Mouse (Mus musculus) E14TG2a.4 (cell line): ENCODE results near the gene Ppdpf.
A peak's percentile ranks its signal among the peaks of the same experiment; 100 is the strongest.

ENCODE experiments used
- H3K27me3 ChIP-seq: 2 replicates; pipeline ENCODE4 v1.6.1; 2014; ENCODE audit warnings: low read length, control low read depth; ENCODE audit not compliant: insufficient read depth
- H3K36me3 ChIP-seq: 2 replicates; pipeline ENCODE4 v1.6.1; 2014; ENCODE audit warnings: low read length, control low read depth; ENCODE audit not compliant: insufficient read depth
- H3K4me1 ChIP-seq: replicated peaks from 2 replicates; pipeline ENCODE4 v1.6.1; 2014; ENCODE audit warnings: low read depth, low read length, control low read depth
- H3K4me3 ChIP-seq: replicated peaks from 2 replicates; pipeline ENCODE4 v1.5.1; 2014; ENCODE audit warnings: mild to moderate bottlenecking, low read length
- H3K9me3 ChIP-seq: 2 replicates; pipeline ENCODE4 v1.6.1; 2014; ENCODE audit warnings: low read length, control low read depth
- CTCF ChIP-seq: conservative IDR thresholded peaks from 2 replicates; pipeline ENCODE4 v1.5.1; 2014; ENCODE audit warnings: low read length
- NANOG ChIP-seq: IDR thresholded peaks from 2 replicates; pipeline ENCODE4 v1.6.1; 2014; ENCODE audit warnings: borderline replicate concordance, low read length, mixed read lengths
- POU5F1 ChIP-seq: IDR thresholded peaks from 2 replicates; pipeline ENCODE4 v1.6.1; 2014; ENCODE audit warnings: low read length, borderline replicate concordance

Gene Ppdpf

GRCm38 (mm10) chr2:181156248-181157121 is 30.6 kb upstream of the Ppdpf start, which contains the start of gene Eef1a2:
Eef1a2 (minus strand) TSS chr2:181157014.
- H3K27me3 ChIP-seq: peaks cover 66% of the 10 kb centered on the region
- peaks cover 25% of the 10 kb centered on the region for H3K4me1 ChIP-seq
- peak within 1 kb of the TSS; percentile 79 for H3K4me3 ChIP-seq
- H3K9me3 ChIP-seq: no peaks in the 10 kb centered on the region
- TF ChIP-seq NANOG (no peak), CTCF (no peak), POU5F1 (no peak)
- no peaks in the 10 kb centered on the region for H3K36me3 ChIP-seq

GRCm38 (mm10) chr2:181157180-181157579 is 29.9 kb upstream of the Ppdpf start:
- peaks cover 25% of the 10 kb centered on the region for H3K4me1 ChIP-seq
- H3K4me3 ChIP-seq: peak overlapping the region; percentile 79
- peaks cover 60% of the 10 kb centered on the region for H3K27me3 ChIP-seq
- TF ChIP-seq CTCF (no peak), POU5F1 (no peak), NANOG (no peak)
- H3K36me3 ChIP-seq: no peaks in the 10 kb centered on the region
- H3K9me3 ChIP-seq: no peaks in the 10 kb centered on the region

- H3K36me3 ChIP-seq: no peaks in the 10 kb centered on the region
Measured at GRCm38 (mm10) chr2:181157716-181158302, 29.2 kb upstream of the Ppdpf start.

GRCm38 (mm10) chr2:181158471-181158870 is 28.6 kb upstream of the Ppdpf start:
- Histone ChIP-seq H3K4me1 (peaks cover 25% of the 10 kb centered on the region), H3K27me3 (peaks cover 58% of the 10 kb centered on the region), H3K9me3 (no peaks in the 10 kb centered on the region), H3K36me3 (no peaks in the 10 kb centered on the region), H3K4me3 (no peak overlapping the region)
- TF ChIP-seq NANOG: no peak
- no peak for TF ChIP-seq POU5F1
- TF ChIP-seq CTCF: no peak

More at GRCm38 (mm10) chr2:181157716-181158302, 29.2 kb upstream of the Ppdpf start:
- Histone ChIP-seq H3K4me3 (no peak overlapping the region), H3K9me3 (no peaks in the 10 kb centered on the region), H3K27me3 (peaks cover 58% of the 10 kb centered on the region), H3K4me1 (peaks cover 25% of the 10 kb centered on the region)
- TF ChIP-seq NANOG (no peak), POU5F1 (no peak), CTCF (no peak)

GRCm38 (mm10) chr2:181159091-181159514 is 27.9 kb upstream of the Ppdpf start:
- no peak for TF ChIP-seq POU5F1
- no peak for TF ChIP-seq CTCF
- TF ChIP-seq NANOG: no peak
- Histone ChIP-seq H3K9me3 (no peaks in the 10 kb centered on the region), H3K36me3 (no peaks in the 10 kb centered on the region), H3K4me3 (no peak overlapping the region), H3K4me1 (peaks cover 25% of the 10 kb centered on the region), H3K27me3 (peaks cover 58% of the 10 kb centered on the region)

GRCm38 (mm10) chr2:181159771-181160170 is 27.3 kb upstream of the Ppdpf start:
- no peaks in the 10 kb centered on the region for H3K9me3 ChIP-seq
- H3K4me1 ChIP-seq: peaks cover 25% of the 10 kb centered on the region
- TF ChIP-seq POU5F1 (no peak), NANOG (no peak), CTCF (no peak)
- no peak overlapping the region for H3K4me3 ChIP-seq
- peaks cover 51% of the 10 kb centered on the region for H3K27me3 ChIP-seq
- H3K36me3 ChIP-seq: no peaks in the 10 kb centered on the region

- peaks cover 47% of the 10 kb centered on the region for H3K27me3 ChIP-seq
- H3K4me3 ChIP-seq: no peak overlapping the region
- H3K36me3 ChIP-seq: no peaks in the 10 kb centered on the region
- peaks cover 24% of the 10 kb centered on the region for H3K4me1 ChIP-seq
- H3K9me3 ChIP-seq: no peaks in the 10 kb centered on the region
- no peak for TF ChIP-seq NANOG
- no peak for TF ChIP-seq POU5F1
- TF ChIP-seq CTCF: no peak
Measured at GRCm38 (mm10) chr2:181160821-181161220, 26.2 kb upstream of the Ppdpf start.

- H3K4me3 ChIP-seq: no peak overlapping the region
- no peaks in the 10 kb centered on the region for H3K4me1 ChIP-seq
- H3K36me3 ChIP-seq: no peaks in the 10 kb centered on the region
- peaks cover 24% of the 10 kb centered on the region for H3K9me3 ChIP-seq
- TF ChIP-seq NANOG (no peak), CTCF (no peak), POU5F1 (no peak)
- peaks cover 16% of the 10 kb centered on the region for H3K27me3 ChIP-seq
Measured at GRCm38 (mm10) chr2:181166469-181166868, 20.6 kb upstream of the Ppdpf start.

- H3K9me3 ChIP-seq: peaks cover 12% of the 10 kb centered on the region
- no peak overlapping the region for H3K4me3 ChIP-seq
- H3K4me1 ChIP-seq: no peaks in the 10 kb centered on the region
- no peak for TF ChIP-seq NANOG
- 0 out of 2 replicates have a peak, but pooled peaks cover 2% of the 10 kb centered on the region for H3K27me3 ChIP-seq
- no peaks in the 10 kb centered on the region for H3K36me3 ChIP-seq
Measured at GRCm38 (mm10) chr2:181174646-181175045, 12.4 kb upstream of the Ppdpf start.
